Mouse (Mus musculus): ENCODE data around the gene Il27ra.

The Il27ra gene

DNA sequence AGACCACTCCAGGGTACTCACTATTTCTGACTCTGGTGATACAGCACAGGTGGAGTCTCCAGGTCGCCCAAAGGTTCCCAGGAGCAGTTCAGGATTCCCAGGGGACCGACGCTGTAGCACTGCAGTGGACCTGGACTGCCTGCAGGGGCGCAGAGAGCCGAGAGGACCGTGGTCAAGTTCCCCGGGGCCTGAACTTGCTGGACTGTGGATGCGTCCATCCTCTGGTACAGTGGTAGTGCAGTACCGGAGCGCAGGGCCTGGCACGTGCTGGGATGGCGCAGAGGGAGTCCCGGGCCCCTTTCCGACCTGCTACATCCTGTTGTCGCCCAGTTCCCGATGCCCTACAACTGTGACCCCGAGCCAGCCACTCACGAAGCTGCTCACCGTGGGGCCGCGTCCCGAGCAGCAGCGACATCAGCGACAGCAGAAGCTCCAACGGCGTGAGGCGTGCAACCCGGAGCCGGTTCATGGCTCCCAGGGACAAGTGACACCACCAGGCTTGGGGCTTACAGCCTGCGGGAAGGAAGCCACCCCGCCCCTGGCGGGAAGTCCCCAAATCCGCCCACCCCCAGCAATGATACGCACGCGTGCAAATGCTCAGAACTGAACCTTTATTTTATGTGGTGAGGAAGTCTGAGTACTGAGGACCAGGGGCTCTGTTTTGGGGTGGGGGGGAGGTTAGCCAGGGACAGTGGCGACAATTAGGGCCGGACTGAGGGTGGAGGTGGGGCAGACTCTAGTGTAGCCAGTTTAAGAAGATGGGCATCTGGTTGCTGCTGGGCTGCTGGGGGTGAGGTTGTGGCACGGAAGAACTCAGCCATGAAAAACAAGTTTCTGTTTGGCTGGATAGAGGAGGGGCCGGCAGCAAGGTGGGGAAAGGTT is at the start of gene Il27ra:
Il27ra (minus strand) TSS at position 524 of the 882 bp plus-strand sequence.
- DNase-seq (ENCODE audit: low spot score): peak; percentile 86

DNA sequence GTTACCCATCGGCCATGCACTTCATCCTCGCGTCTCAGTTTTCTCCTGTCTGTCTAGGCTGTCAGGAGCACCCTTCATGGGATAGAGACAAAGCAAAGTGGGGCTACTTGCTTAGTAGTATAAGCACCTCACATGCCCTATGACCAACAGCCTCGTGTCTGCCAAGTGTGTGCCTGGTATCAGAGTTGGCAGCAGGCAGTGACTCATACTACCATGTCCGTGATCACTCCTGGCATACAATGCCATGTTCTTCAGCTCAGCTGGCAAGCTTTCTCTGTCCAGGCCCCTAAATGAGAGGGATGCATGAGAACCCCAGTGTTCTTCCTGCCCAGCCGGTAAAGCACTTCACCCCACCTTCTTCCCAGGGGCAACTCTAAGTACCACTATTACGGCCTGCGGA is 48.2 kb upstream of the Il27ra start:
- DNase-seq (ENCODE audit: low spot score): no peak

GRCm38 (mm10) chr8:84089277-84089676 is 46.9 kb upstream of the Il27ra start:
- no peak for DNase-seq (ENCODE audit: low spot score)

DNA sequence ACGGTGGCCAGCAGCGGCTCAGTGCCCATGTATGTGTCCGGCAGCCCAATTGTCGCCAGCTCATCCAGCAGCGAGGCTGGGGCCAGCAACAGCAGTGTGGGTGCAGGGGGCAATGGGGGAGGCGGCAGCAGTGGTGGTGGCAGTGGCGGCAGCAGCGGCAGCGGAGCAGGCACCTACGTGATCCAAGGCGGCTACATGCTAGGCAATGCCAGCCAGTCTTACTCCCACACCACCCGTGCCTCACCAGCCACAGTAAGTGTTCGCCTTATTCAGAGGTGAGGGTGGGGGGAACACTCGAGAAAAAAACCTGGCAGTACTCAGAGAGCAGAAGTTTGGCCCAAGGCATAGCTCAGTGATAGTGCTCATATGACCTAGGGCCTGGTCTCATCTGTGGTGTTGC is 45.4 kb upstream of the Il27ra start:
- DNase-seq (ENCODE audit: low spot score): no peak

DNA sequence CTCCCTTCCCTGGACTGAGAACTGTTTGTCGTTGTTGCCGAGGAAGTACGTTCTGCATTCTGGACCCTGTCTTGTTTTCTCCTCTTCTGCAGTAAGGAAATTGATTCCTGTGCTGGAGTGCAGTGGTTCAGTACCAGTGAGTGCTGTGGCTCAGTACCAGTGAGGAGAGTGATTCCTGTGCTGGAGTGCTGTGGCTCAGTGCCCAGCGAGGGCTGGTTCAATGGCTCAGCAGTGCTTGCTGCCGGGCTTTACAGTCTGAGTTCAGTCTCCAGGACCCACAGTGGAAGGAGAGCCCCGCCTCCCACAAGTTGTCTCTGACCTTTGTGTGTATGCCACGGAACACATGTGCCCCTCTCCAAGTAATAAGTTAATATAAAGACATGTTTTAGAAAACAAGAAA is 44.8 kb upstream of the Il27ra start:
- no peak for DNase-seq (ENCODE audit: low spot score)

GRCm38 (mm10) chr8:84084341-84085115 is 42.1 kb upstream of the Il27ra start:
- DNase-seq (ENCODE audit: low spot score): peak; percentile 4

GRCm38 (mm10) chr8:84083829-84084241 is 41.4 kb upstream of the Il27ra start:
- peak; percentile 82 for DNase-seq (ENCODE audit: low spot score)

DNA sequence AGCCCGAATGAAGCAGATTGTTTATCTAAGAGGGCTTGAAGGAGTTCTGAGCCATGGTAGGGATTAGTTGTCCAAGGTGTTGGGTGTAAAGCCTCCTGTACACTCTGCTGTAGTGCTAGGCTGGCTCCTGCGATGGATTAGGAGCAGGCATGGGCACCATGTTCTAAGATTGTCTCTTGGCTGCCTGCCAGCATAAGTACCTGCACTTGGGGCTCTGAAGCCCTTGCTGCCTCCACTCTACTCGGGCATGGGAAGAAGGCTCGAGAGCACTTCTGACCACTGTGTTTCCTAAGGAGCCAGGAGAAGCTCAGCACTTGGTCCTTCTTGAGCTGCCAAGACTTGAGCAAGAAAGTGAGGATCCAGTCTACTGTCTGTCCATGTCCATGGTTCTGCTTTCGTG is 36.8 kb upstream of the Il27ra start:
- DNase-seq (ENCODE audit: low spot score): no peak

- no peak for DNase-seq (ENCODE audit: low spot score)
Observed at GRCm38 (mm10) chr8:84076849-84077248, 34.5 kb upstream of the Il27ra start.

DNA sequence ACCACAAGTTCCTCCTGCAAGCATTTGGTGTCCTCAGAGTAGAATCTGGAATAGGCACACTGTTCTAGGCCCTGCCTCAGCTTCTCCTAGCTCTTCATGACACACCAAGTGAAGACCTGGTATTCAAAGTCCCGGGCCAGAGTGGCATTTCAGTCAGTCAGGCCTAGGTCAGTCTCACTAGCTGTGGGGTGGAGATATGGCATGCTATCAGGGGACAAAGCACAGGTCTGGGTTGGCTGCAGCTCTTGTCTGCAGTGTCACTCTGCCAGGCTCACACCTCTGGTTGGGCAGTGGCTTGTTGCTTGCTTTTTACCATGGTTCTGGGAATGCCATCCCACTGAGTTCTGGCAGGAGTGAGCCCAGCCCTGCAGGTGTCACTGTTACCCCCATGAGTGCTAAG is 34.0 kb upstream of the Il27ra start:
- no peak for DNase-seq (ENCODE audit: low spot score)

DNA sequence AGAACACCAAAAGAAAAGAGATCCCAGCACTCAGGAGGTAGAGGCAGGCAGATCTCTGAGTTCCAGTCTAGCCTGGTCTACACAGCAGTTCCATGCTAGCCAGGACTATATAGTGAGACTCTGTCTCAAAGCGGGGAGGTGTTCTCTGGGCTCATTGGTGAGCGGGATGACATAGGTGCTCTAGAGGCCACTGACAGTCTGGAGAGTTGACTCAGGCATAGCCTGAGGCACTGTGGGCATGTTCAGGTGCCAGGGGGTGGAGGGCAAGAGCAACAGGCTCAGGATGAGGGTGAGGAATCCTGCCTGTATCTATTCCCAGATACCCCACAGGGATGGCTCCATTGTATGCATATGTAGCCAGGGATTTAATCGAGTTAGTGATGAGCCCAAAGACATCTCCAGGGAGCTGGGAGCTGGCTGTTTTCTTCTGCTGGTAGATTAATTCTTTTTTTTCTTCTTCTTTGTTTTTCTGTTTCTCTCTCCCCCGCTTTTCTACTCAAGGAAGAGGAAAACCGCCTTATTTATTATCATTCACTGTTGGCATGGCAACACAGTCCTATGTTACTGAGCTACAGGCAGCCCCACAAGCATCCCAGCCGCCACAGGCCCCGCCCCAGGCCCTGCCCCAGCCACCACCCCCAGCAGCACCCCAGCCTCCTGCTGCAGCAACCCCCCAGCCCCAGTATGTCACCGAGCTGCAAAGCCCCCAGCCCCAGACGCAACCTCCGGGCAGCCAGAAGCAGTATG is 31.0 kb upstream of the Il27ra start:
- peak; percentile 22 for DNase-seq (ENCODE audit: low spot score)

DNA sequence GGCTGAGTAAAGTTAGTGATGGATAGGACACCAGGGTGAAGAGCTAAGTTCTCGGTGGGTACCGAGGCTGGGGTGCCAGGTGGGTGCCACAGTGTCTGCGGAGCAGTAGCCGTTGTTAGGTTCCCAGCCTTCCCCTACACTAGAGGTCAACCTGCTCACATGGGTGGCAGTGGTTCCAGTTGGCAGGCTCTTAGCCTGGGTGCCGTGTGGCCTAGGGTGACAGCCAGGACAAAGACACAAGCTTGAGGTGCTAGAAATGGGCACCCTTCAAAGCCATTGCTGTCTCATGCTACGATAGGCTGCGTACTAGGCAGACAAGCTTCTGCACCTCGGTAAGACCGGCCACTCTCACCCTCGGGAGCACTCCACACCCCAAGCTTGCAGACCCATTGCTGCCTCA is 29.9 kb upstream of the Il27ra start:
- no peak for DNase-seq (ENCODE audit: low spot score)

DNA sequence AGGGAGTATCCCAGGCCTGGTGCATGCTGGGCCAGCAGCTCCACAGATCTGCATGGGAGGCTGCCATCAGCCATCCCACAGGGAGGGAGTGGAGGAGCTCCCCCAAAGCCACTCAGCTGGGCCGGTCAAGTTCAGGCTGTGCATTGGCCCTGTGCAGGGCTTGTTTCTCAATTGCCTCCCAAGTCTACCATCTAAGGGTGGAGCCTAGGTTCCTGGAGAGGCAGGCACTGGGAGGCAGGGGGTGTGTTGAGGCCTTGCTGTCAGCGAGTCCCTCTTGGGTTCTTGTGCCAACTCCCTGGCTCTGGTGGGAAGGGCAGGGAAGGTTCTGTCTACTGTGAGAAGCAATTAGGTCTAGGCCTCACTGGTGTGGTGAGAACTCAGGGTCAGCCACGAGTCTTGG is 29.5 kb upstream of the Il27ra start:
- DNase-seq (ENCODE audit: low spot score): no peak

GRCm38 (mm10) chr8:84070667-84071066 is 28.3 kb upstream of the Il27ra start:
- DNase-seq (ENCODE audit: low spot score): no peak

- no peak for DNase-seq (ENCODE audit: low spot score)
Observed at GRCm38 (mm10) chr8:84070241-84070640, 27.9 kb upstream of the Il27ra start.

DNA sequence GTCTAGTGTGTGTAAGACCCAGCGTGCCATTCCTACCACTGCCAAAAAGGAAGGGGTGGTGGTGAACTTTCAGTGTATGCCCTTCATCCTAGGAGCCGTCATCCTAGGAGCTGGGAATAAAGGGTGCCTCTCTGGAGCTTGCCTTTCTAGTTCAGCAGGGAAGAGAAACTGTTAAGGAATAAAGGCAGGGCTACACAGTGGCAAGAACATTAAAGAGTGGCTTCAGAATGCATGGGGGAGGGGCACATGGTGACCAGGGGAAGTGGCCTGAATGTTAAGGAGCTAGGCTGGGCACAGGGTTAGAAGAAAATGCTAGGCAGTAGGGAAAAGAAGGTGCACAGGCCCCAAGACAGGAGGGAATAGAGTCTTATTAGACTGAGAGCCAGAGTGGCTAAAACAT is 27.4 kb upstream of the Il27ra start:
- no peak for DNase-seq (ENCODE audit: low spot score)

DNA sequence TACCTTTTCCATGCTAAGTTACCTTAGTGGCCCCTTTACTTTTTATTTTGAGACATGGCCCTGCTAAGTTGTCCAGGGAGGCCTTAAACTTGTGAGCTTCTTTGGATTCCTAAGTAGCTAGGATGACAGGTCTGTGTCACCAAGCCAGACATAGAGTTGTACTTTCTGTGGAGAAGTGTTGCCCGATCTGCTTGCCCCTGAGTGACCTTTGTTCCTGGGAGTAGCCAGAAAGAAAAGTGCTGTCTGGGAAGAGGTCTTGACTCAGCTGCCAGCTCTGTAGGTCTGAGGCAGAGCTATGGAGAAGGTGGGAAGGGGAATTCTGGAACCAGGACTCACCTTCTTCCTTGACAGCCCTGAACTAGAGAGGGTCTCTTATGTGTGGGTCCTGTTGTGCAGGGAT is 26.8 kb upstream of the Il27ra start:
- no peak for DNase-seq (ENCODE audit: low spot score)

GRCm38 (mm10) chr8:84068316-84069035 is 26.1 kb upstream of the Il27ra start:
- no peak for DNase-seq (ENCODE audit: low spot score)

DNA sequence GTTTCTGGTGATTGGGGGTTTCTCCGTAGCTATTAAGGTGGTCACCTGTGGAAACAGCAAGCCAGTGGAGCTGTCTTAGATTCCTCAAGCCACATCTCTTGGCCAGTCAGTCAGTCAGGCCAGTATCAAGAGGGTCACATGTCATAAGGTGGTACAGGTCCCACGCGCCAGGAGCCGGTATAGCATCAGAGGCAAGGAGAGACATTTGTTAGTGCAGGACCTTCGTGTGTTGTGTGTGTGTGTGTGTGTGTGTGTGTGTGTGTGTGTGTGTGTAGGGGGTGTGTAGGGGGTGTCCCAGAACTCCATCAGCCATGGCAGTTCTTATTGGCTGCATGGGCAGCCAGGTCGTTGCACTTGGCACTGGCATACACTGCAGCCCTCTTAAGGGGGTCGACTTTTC is 25.5 kb upstream of the Il27ra start:
- DNase-seq (ENCODE audit: low spot score): no peak

DNA sequence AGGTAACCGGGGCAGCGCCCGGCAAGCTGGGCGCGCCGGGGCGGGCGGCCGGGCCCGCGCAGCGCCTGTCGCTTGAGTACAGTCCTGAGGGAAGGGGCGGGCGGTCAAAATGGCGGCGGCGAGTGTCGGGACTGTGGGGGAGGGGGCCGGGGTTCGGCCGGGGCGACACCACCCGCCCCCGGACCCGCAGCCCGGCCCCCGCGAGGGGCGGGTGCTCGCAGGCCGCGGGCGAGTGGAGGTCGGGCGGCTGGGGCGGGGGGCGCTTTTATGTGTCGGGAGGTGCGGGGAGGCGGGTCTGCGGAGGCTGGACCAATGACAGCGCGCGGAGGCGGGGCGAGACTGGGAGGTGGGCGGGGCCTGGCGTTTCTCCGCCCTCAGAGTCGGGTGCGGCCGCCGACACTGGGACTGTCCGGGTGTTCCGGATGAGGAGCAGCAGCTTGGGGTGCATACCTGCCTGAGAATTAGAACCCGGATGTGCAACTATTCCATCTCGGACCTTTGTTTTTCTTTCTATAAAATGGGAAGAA is 24.7 kb upstream of the Il27ra start:
- DNase-seq (ENCODE audit: low spot score): peak; percentile 91

GRCm38 (mm10) chr8:84066291-84066930 is 24.0 kb upstream of the Il27ra start, which contains the start of gene Rfx1:
TSS of gene Rfx1 (plus strand) at chr8:84066834.
- DNase-seq (ENCODE audit: low spot score): peak; percentile 100

All from embryo, embryonic 10.5 days (tissue).